Comparison of ENCODE assay signal across 10 mouse cellular contexts in the genomic region with DNA sequence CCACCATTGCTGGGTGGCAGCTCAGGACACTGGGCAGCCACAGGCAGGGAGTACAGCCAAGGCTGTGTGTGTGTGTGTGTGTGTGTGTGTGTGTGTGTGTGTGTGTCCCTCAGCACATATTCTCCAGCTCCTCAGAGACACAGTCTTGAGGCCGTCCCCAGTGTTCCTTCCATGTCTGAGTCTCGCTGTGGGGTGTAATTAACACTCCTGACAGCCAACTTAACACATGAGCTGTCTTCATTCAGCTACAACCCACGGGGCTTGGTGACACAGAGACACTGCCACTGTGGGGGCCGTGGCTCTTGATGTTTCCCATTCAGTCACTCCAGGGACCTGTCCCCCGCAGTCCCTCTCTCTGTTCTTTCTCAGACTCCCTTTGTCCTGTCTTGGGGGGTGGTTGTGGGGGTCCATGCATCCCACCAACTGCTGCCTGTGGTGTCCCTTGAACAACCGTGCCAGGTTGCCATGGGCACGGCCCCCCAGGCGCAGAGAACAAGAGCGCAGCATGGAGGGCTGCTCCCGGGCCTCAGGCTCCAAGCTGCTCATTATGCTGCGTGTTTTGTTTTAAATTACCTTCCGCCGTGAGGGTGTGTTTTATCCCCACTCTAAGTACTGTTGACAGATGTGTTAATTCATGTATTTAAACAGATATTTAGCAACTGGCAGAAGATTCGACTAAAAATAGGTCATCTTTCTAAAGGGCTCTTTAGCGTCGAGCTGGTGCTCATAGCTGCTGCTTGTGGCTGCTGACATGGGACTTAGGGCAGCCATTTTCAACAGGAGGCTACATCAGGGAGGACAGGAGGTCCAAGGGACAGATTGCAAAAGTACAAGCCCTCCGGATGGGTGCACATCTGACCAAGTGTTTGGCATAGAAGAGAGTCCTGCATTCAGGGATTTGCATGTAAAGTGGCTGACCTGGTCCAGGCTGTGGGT. TPM values are rescaled to one million over a fixed set of nuclear protein-coding genes. Genes with fewer than 3 reads are reported as not detected.
DNase-seq lines count a peak whose midpoint lies in the region; ATAC-seq and TF ChIP-seq lines count a peak whose summit lies in the region.
"Had no signal": no experiment of that assay in that cellular context is flagged by ENCODE, and none has a peak within 500 bp of the region (broad histone marks: within the 10 kb centered on the region; RNA-seq: fewer than 3 reads in every experiment).

No protein-coding gene starts in this region.

- ATAC-seq in hindbrain, postnatal 0 days = peak; percentile 90
- peak; percentile 83 for ATAC-seq in midbrain, embryonic 16.5 days
- no peak for ATAC-seq in kidney, embryonic 14.5 days (ENCODE audit: low FRiP score, low TSS enrichment)
- ATAC-seq in granulocyte monocyte progenitor cell, adult 5-6 weeks (replicated peaks; ENCODE audit: poor library complexity, severe bottlenecking) = no peak

- no peaks in the 10 kb centered on the region for H3K9me3 ChIP-seq in forebrain, embryonic 10.5 days
- H3K9me3 ChIP-seq in hindbrain, postnatal 0 days (ENCODE audit: low read length) = no peaks in the 10 kb centered on the region
- no peaks in the 10 kb centered on the region for H3K9me3 ChIP-seq in midbrain, embryonic 16.5 days (replicated peaks; ENCODE audit: control insufficient read depth, low read length, poor library complexity, severe bottlenecking)
- no peaks in the 10 kb centered on the region for H3K9me3 ChIP-seq in kidney, embryonic 14.5 days (ENCODE audit: control insufficient read depth, low read length)
- H3K9me3 ChIP-seq: lung, embryonic 15.5 days had no signal

- 31% methylated on average over 17 of the region's 17 CpGs for WGBS in forebrain, embryonic 10.5 days
- WGBS in hindbrain, postnatal 0 days = 8% methylated on average over 17 of the region's 17 CpGs
- WGBS in midbrain, embryonic 16.5 days = 11% methylated on average over 17 of the region's 17 CpGs
- WGBS in kidney, embryonic 14.5 days = 51% methylated on average over 17 of the region's 17 CpGs

- H3K4me1 ChIP-seq in forebrain, embryonic 10.5 days = peaks cover 28% of the 10 kb centered on the region
- peaks cover 12% of the 10 kb centered on the region for H3K4me1 ChIP-seq in hindbrain, postnatal 0 days (ENCODE audit: insufficient read depth, low read length)
- H3K4me1 ChIP-seq in midbrain, embryonic 16.5 days (ENCODE audit: control insufficient read depth, insufficient read depth, low read length) = peaks cover 15% of the 10 kb centered on the region
- no peaks in the 10 kb centered on the region for H3K4me1 ChIP-seq in kidney, embryonic 14.5 days (ENCODE audit: control insufficient read depth, insufficient read depth, low read length)
- H3K4me1 ChIP-seq: lung, embryonic 15.5 days had no signal

- DNase-seq in R1 (ENCODE audit: low read depth, low spot score) = peak; percentile 60
- DNase-seq in forebrain, embryonic 10.5 days (ENCODE audit: extremely low spot score, low spot score) = peak; percentile 52
- peak; percentile 74 for DNase-seq in hindbrain, postnatal 0 days (ENCODE audit: low spot score)
- DNase-seq in ovary, postnatal 36 days (ENCODE audit: low spot score) = no peak
- no peak for DNase-seq in heart, adult 11 months

- no peak overlapping the region for H3K4me2 ChIP-seq in hindbrain, postnatal 0 days (ENCODE audit: low read depth, low read length)
- no peak overlapping the region for H3K4me2 ChIP-seq in midbrain, embryonic 16.5 days (ENCODE audit: low read length)
- H3K4me2 ChIP-seq in kidney, embryonic 14.5 days (replicated peaks; ENCODE audit: low read depth, low read length) = no peak overlapping the region
- H3K4me2 ChIP-seq: lung, embryonic 15.5 days had no signal

- H3K36me3 ChIP-seq in forebrain, embryonic 10.5 days (replicated peaks) = no peaks in the 10 kb centered on the region
- H3K36me3 ChIP-seq in hindbrain, postnatal 0 days (ENCODE audit: insufficient read depth, low read length) = no peaks in the 10 kb centered on the region
- no peaks in the 10 kb centered on the region for H3K36me3 ChIP-seq in midbrain, embryonic 16.5 days (ENCODE audit: control insufficient read depth, insufficient read depth, low read length)
- H3K36me3 ChIP-seq in kidney, embryonic 14.5 days (ENCODE audit: control insufficient read depth, insufficient read depth, low read length) = no peaks in the 10 kb centered on the region
- H3K36me3 ChIP-seq: lung, embryonic 15.5 days had no signal

- H3K27me3 ChIP-seq in forebrain, embryonic 10.5 days (ENCODE audit: poor library complexity, severe bottlenecking) = peaks cover 63% of the 10 kb centered on the region
- H3K27me3 ChIP-seq in hindbrain, postnatal 0 days (ENCODE audit: insufficient read depth, low read length) = no peaks in the 10 kb centered on the region
- no peaks in the 10 kb centered on the region for H3K27me3 ChIP-seq in midbrain, embryonic 16.5 days (ENCODE audit: control insufficient read depth, insufficient read depth, low read depth, low read length)
- H3K27me3 ChIP-seq in kidney, embryonic 14.5 days (ENCODE audit: control insufficient read depth, insufficient read depth, low read length) = no peaks in the 10 kb centered on the region
- H3K27me3 ChIP-seq: lung, embryonic 15.5 days had no signal

- H3K27ac ChIP-seq in forebrain, embryonic 10.5 days = peak overlapping the region; percentile 60
- H3K27ac ChIP-seq in hindbrain, postnatal 0 days = peak overlapping the region; percentile 37; the same call in 1 of the 2 replicates
- H3K27ac ChIP-seq in midbrain, embryonic 16.5 days (ENCODE audit: low read length) = peak overlapping the region; percentile 63
- no peak overlapping the region for H3K27ac ChIP-seq in kidney, embryonic 14.5 days (ENCODE audit: low read depth, low read length)
- H3K27ac ChIP-seq: kidney, postnatal 0 days; lung, embryonic 15.5 days had no signal

- H3K9ac ChIP-seq in hindbrain, postnatal 0 days (replicated peaks; ENCODE audit: low read length) = no peak overlapping the region
- 0 out of 2 replicates have a peak overlapping the region, but pooled peaks have one; percentile 30 for H3K9ac ChIP-seq in midbrain, embryonic 16.5 days (ENCODE audit: low read depth, low read length)
- no peak overlapping the region for H3K9ac ChIP-seq in kidney, embryonic 14.5 days (ENCODE audit: low read depth, low read length)
- H3K9ac ChIP-seq: lung, embryonic 15.5 days had no signal

- no peak for TF ChIP-seq CTCF in hindbrain, postnatal 0 days (IDR thresholded peaks at IDR 0.05; ENCODE audit: low read depth)

- H3K4me3 ChIP-seq in forebrain, embryonic 10.5 days = peak overlapping the region; percentile 23; the same call in 1 of the 2 replicates
- H3K4me3 ChIP-seq in hindbrain, postnatal 0 days (ENCODE audit: low read length) = no peak overlapping the region
- H3K4me3 ChIP-seq in midbrain, embryonic 16.5 days (ENCODE audit: low read depth, low read length) = no peak overlapping the region
- H3K4me3 ChIP-seq in kidney, embryonic 14.5 days (ENCODE audit: low read length) = no peak overlapping the region
- H3K4me3 ChIP-seq: lung, embryonic 15.5 days had no signal

RNA-seq across cellular contexts. Expression of gene Hdac4, which starts 28.7 kb away (rescaled TPM):
- polyA plus RNA-seq in forebrain, embryonic 10.5 days (2016; fragmentation: Nextera tagmentation; extraction: Ambion mirVana) = 19.4 and 20.6 TPM in 2 replicates
- 67.9 and 71.2 TPM in 2 replicates for total RNA-seq in hindbrain, postnatal 0 days (2014; rRNA removed)
- 20.2 and 22.8 TPM in 2 replicates for polyA plus RNA-seq in hindbrain, postnatal 0 days (2015; fragmentation: Nextera tagmentation; extraction: Ambion mirVana)
- 24.8 and 25.3 TPM in 2 replicates for polyA plus RNA-seq in midbrain, embryonic 16.5 days (2015; fragmentation: Nextera tagmentation; extraction: Ambion mirVana)
- polyA plus RNA-seq in kidney, embryonic 14.5 days (2014; fragmentation: Nextera tagmentation; extraction: Ambion mirVana) = 20.6 and 22.0 TPM in 2 replicates
- 11.7 and 13.0 TPM in 2 replicates for total RNA-seq in granulocyte monocyte progenitor cell, adult 5-6 weeks (2014; fragmentation: Nextera tagmentation)
- 12.1 and 13.8 TPM in 2 replicates for total RNA-seq in granulocyte monocyte progenitor cell, adult 5-6 weeks (2017)

Comparison
In these comparisons a context has a peak if more than half of its experiments do, and no peak if none do; other contexts are left out.
1. DNase-seq: peak in R1 (single experiment), forebrain, embryonic 10.5 days (single experiment) and hindbrain, postnatal 0 days (single experiment); none in ovary, postnatal 36 days (single experiment) and heart, adult 11 months (single experiment).
2. ATAC-seq: peak in hindbrain, postnatal 0 days (single experiment) and midbrain, embryonic 16.5 days (single experiment); none in kidney, embryonic 14.5 days (single experiment) and granulocyte monocyte progenitor cell, adult 5-6 weeks (single experiment).